Mouse (Mus musculus) liver, postnatal 0 days (tissue): ENCODE results near the gene B4galnt2. TPM values are rescaled to one million over a fixed set of nuclear protein-coding genes. Genes with fewer than 3 reads are reported as not detected.
A peak's percentile ranks its signal among the peaks of the same experiment; 100 is the strongest.

Experiments used
- ATAC-seq: fragments of 200-750 bp; cut with Nextera tagmentation; 2 replicates; pipeline ENCODE4 v1.8.0; 2017; ENCODE audit warnings: mild to moderate bottlenecking, moderate library complexity
- DNase-seq: peaks from one replicate; pipeline ENCODE4 v3.0.0-alpha.2; 2016
- H3K27ac ChIP-seq: fragments of 300-500 bp; sonication (generic); 2 replicates; pipeline ENCODE4 v1.5.1; 2014; ENCODE audit warnings: antibody characterized with exemption, moderate library complexity, mild to moderate bottlenecking, low read depth
- H3K27me3 ChIP-seq: fragments of 300-500 bp; sonication (generic); 2 replicates; pipeline ENCODE4 v1.6.1; 2014; ENCODE audit warnings: low read length, control low read depth, mixed read lengths; ENCODE audit not compliant: insufficient read depth
- H3K36me3 ChIP-seq: fragments of 300-500 bp; sonication (generic); replicated peaks from 2 replicates; pipeline ENCODE4 v1.6.1; 2014; ENCODE audit warnings: mild to moderate bottlenecking, control low read depth, low read length, moderate library complexity, mixed read lengths; ENCODE audit not compliant: insufficient read depth
- H3K4me1 ChIP-seq: fragments of 300-500 bp; sonication (generic); 2 replicates; pipeline ENCODE4 v1.6.1; 2014; ENCODE audit warnings: antibody characterized with exemption, mild to moderate bottlenecking, control low read depth; ENCODE audit not compliant: insufficient read depth
- H3K4me2 ChIP-seq: fragments of 300-500 bp; sonication (generic); 2 replicates; pipeline ENCODE4 v1.6.1; 2014; ENCODE audit warnings: low read depth, mild to moderate bottlenecking, low read length, moderate library complexity, mixed read lengths
- H3K4me3 ChIP-seq: fragments of 300-500 bp; sonication (generic); 2 replicates; pipeline ENCODE4 v1.5.1; 2014; ENCODE audit warnings: low read depth, low read length
- H3K9ac ChIP-seq: fragments of 300-500 bp; sonication (generic); replicated peaks from 2 replicates; pipeline ENCODE4 v1.6.1; 2014; ENCODE audit warnings: mild to moderate bottlenecking, moderate library complexity
- H3K9me3 ChIP-seq: fragments of 300-500 bp; sonication (generic); 2 replicates; pipeline ENCODE4 v1.6.1; 2016; ENCODE audit warnings: mild to moderate bottlenecking, control low read depth, low read length, mixed read lengths
- CTCF ChIP-seq: sonication (generic); IDR thresholded peaks from 2 replicates; pipeline ENCODE4 v1.5.1; 2016; ENCODE audit warnings: antibody characterized with exemption, low read depth
- EP300 ChIP-seq: IDR thresholded peaks from 2 replicates; pipeline ENCODE4 v1.6.1; 2016; ENCODE audit warnings: antibody characterized with exemption, low read depth, mild to moderate bottlenecking
- WGBS: fragments of 180-500 bp; shearing (Covaris S2); extraction: QIAGEN DNeasy Blood & Tissue Kit; methylation state at CpG from one replicate; pipeline ENCODE4 v1.1.7; 2014; ENCODE audit not compliant: insufficient replicate concordance; 5-methylcytosine and 5-hydroxymethylcytosine counted together
- polyA plus RNA-seq: library from polyadenylated mRNA; unstranded; fragments of >200 nt; fragmentation: Nextera tagmentation; extraction: Ambion mirVana; gene quantifications from 2 replicates; pipeline ENCODE4 v1.2.1, GENCODE M21; 2015

B4galnt2 gene
- polyA plus RNA-seq, 1 experiment from 2014 or later = 0.18 TPM

GRCm38 (mm10) chr11:95826317-95827167 is 88.1 kb downstream of the B4galnt2 start:
- DNase-seq (no peak), ATAC-seq (no peak)
- Histone ChIP-seq H3K27me3 (peaks cover 33% of the 10 kb centered on the region), H3K9me3 (no peaks in the 10 kb centered on the region), H3K27ac (no peak overlapping the region), H3K36me3 (no peaks in the 10 kb centered on the region; the same call in 1 of the 2 replicates), H3K9ac (peak overlapping the region; percentile 8; the same call in 1 of the 2 replicates), H3K4me2 (peak overlapping the region; percentile 48), H3K4me1 (peaks cover 38% of the 10 kb centered on the region), H3K4me3 (0 out of 2 replicates have a peak overlapping the region, but pooled peaks have one; percentile 0)
- WGBS = 44% methylated on average over 6 of the region's 6 CpGs
- peak; percentile 37; the same call in 1 of the 2 replicates for TF ChIP-seq EP300
- no peak for TF ChIP-seq CTCF

GRCm38 (mm10) chr11:95825625-95826024 is 89.1 kb downstream of the B4galnt2 start:
- ATAC-seq (no peak), DNase-seq (no peak)
- Histone ChIP-seq H3K4me2 (peak overlapping the region; percentile 95), H3K36me3 (no peaks in the 10 kb centered on the region; the same call in 1 of the 2 replicates), H3K9ac (peak overlapping the region; percentile 74), H3K4me1 (peaks cover 29% of the 10 kb centered on the region), H3K9me3 (no peaks in the 10 kb centered on the region), H3K27ac (no peak overlapping the region), H3K4me3 (peak overlapping the region; percentile 64), H3K27me3 (peaks cover 23% of the 10 kb centered on the region)
- whole genome bisulfite sequencing = 48% methylated on average over 3 of the region's 3 CpGs
- TF ChIP-seq CTCF = no peak
- TF ChIP-seq EP300 = no peak

DNA sequence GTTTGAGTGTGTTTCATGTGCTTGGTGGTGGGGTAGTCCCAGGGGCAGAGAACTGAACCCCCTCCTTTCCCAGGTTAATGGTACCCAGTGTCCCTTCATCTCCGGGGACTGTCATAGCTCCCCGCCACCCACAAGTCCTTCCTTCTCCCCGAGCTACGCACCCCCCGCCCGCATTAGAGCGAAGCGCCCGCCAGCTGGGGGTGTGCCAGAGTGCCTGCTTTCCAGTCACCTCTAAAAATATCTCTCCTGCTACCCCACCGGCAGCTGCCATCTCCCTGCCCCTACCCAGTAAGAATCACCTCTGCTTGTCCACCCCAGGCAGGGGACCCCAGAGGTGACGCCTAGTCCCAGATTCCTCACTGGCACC is 89.8 kb downstream of the B4galnt2 start:
- DNase-seq (no peak), ATAC-seq (no peak)
- Histone ChIP-seq H3K36me3 (no peaks in the 10 kb centered on the region), H3K9ac (peak overlapping the region; percentile 74), H3K4me3 (peak overlapping the region; percentile 64), H3K27me3 (peaks cover 16% of the 10 kb centered on the region), H3K4me2 (peak overlapping the region; percentile 95), H3K4me1 (peaks cover 24% of the 10 kb centered on the region), H3K9me3 (no peaks in the 10 kb centered on the region), H3K27ac (peak overlapping the region; percentile 35; the same call in 1 of the 2 replicates)
- WGBS = 5% methylated on average over 11 of the region's 11 CpGs
- TF ChIP-seq EP300 = no peak
- no peak for TF ChIP-seq CTCF

- H3K4me1 ChIP-seq = peaks cover 24% of the 10 kb centered on the region
- peak; percentile 94 for DNase-seq
- 2% methylated on average over 72 of the region's 78 CpGs for WGBS
Measured at GRCm38 (mm10) chr11:95824071-95824876, 90.4 kb downstream of the B4galnt2 start, which contains the start of gene Phospho1. TSS of gene Phospho1 (plus strand) at chr11:95824499.

DNA sequence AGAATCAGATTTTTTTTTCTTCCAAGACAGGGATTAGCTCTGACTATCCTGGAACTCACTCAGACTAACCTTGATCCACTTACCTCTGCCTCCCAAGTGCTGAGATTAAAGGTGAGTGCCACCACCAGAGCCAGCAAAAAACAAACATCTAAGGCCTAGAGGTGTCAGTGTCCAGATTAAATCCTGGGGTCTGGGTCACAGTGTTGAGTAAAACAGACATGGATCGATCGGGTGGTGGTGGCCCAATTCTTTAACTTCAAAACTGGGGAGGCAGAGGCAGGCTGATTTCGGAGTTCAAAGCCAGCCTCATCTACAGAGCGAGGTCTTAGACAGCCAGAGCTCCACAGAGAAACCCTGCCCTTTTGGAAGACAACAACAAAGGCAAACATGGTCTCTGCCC is 92.3 kb downstream of the B4galnt2 start:
- TF ChIP-seq EP300 (no peak), CTCF (no peak)
- Histone ChIP-seq H3K4me3 (no peak overlapping the region), H3K9ac (no peak overlapping the region), H3K27ac (no peak overlapping the region), H3K27me3 (peaks cover 6% of the 10 kb centered on the region), H3K4me1 (peaks cover 24% of the 10 kb centered on the region), H3K9me3 (no peaks in the 10 kb centered on the region), H3K36me3 (no peaks in the 10 kb centered on the region), H3K4me2 (no peak overlapping the region)
- DNase-seq (no peak), ATAC-seq (no peak)
- 81% methylated on average over 4 of the region's 4 CpGs for WGBS

More at GRCm38 (mm10) chr11:95824071-95824876, 90.4 kb downstream of the B4galnt2 start, which contains the start of gene Phospho1:
- Histone ChIP-seq H3K9me3 (no peaks in the 10 kb centered on the region), H3K27me3 (peaks cover 10% of the 10 kb centered on the region), H3K27ac (peak within 1 kb of the TSS; percentile 58), H3K36me3 (no peaks in the 10 kb centered on the region), H3K4me3 (peak within 1 kb of the TSS; percentile 64), H3K4me2 (peak within 1 kb of the TSS; percentile 95), H3K9ac (peak within 1 kb of the TSS; percentile 74)
- peak; percentile 95 for ATAC-seq
- TF ChIP-seq CTCF (no peak), EP300 (no peak; the same call in 1 of the 2 replicates)

GRCm38 (mm10) chr11:95821511-95821910 is 93.2 kb downstream of the B4galnt2 start:
- Histone ChIP-seq H3K27me3 (peaks cover 6% of the 10 kb centered on the region), H3K9ac (no peak overlapping the region), H3K4me1 (peaks cover 19% of the 10 kb centered on the region), H3K4me3 (no peak overlapping the region), H3K36me3 (no peaks in the 10 kb centered on the region), H3K9me3 (no peaks in the 10 kb centered on the region), H3K27ac (no peak overlapping the region), H3K4me2 (no peak overlapping the region)
- ATAC-seq = no peak
- no peak for TF ChIP-seq CTCF
- TF ChIP-seq EP300 = no peak
- DNase-seq = no peak
- WGBS = 66% methylated on average over 3 of the region's 3 CpGs
